Mouse (Mus musculus): Measurements from ENCODE around the gene Vmn1r4.

The Vmn1r4 gene

DNA sequence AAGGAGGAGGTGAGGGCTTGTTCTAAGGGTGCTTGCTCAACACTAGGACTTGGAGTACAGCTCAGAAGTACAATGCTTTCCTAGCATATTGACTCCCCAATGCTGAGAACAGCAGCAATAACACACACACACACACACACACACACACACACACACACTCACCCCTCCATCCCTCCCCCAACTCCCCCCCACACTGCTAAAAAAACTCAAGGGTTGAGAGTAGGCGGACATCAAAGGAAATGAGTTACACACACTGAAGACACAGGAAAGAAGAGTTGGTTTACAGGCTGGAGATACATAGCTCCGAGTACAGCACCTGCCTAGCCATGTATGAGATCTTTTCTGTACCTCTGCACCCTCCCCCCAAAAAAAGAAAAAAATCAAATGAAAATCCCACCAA, 7.5 kb upstream of the Vmn1r4 start:
- no peak for DNase-seq (ENCODE audit: low read depth, low spot score)

- DNase-seq (ENCODE audit: low read depth, low spot score), result no peak
These were observed 6.0 kb upstream of the Vmn1r4 start for GRCm38 (mm10) chr6:56917578-56918368.

GRCm38 (mm10) chr6:56919330-56920044, 4.3 kb upstream of the Vmn1r4 start:
- DNase-seq (ENCODE audit: low read depth, low spot score), result no peak

GRCm38 (mm10) chr6:56920222-56921092, 3.4 kb upstream of the Vmn1r4 start:
- DNase-seq (ENCODE audit: low read depth, low spot score), result no peak

- DNase-seq (ENCODE audit: low read depth, low spot score), result peak; percentile 73
These were observed 487 bp upstream of the Vmn1r4 start for GRCm38 (mm10) chr6:56923331-56923725.

- DNase-seq (ENCODE audit: low read depth, low spot score), result no peak
These were observed 8.0 kb downstream of the Vmn1r4 start for GRCm38 (mm10) chr6:56931648-56932415.

- no peak for DNase-seq (ENCODE audit: low read depth, low spot score)
These were observed 8.6 kb downstream of the Vmn1r4 start for GRCm38 (mm10) chr6:56932464-56932863.

- DNase-seq (ENCODE audit: low read depth, low spot score), result peak; percentile 30
These were observed 10.6 kb downstream of the Vmn1r4 start for GRCm38 (mm10) chr6:56934366-56934765.

GRCm38 (mm10) chr6:56956436-56956835, 32.6 kb downstream of the Vmn1r4 start:
- DNase-seq (ENCODE audit: low read depth, low spot score), result no peak

GRCm38 (mm10) chr6:56969973-56970372, 46.2 kb downstream of the Vmn1r4 start, which contains the start of gene Vmn1r5:
Vmn1r5 (plus strand) TSS chr6:56970273.
- no peak for DNase-seq (ENCODE audit: low read depth, low spot score)

- no peak for DNase-seq (ENCODE audit: low read depth, low spot score)
These were observed 73.1 kb downstream of the Vmn1r4 start, which contains the start of gene Vmn1r6 for GRCm38 (mm10) chr6:56996943-56997342. Vmn1r6 (plus strand) TSS chr6:56997243.

Data from 3T3-L1 (cell line).